Mouse (Mus musculus) small intestine, adult 2 months (tissue): ENCODE measurements around the gene Ch25h. TPM values are rescaled to one million over a fixed set of nuclear protein-coding genes. Genes with fewer than 3 reads are reported as not detected.
A peak's percentile ranks its signal among the peaks of the same experiment; 100 is the strongest.

ENCODE experiments used
- H3K27ac ChIP-seq: fragments of 200-500 bp; 2 replicates; pipeline ENCODE4 v1.5.1; 2012; ENCODE audit warnings: low read depth, low read length, control low read depth, inconsistent platforms; ENCODE audit not compliant: insufficient read depth
- H3K27me3 ChIP-seq: fragments of 200-500 bp; 2 replicates; pipeline ENCODE4 v1.6.1; 2012; ENCODE audit warnings: mild to moderate bottlenecking, moderate library complexity, low read length, inconsistent platforms; ENCODE audit not compliant: control insufficient read depth, insufficient read depth
- H3K36me3 ChIP-seq: fragments of 200-500 bp; 2 replicates; pipeline ENCODE4 v1.6.1; 2012; ENCODE audit warnings: mild to moderate bottlenecking, low read length, control low read depth, inconsistent platforms; ENCODE audit not compliant: control insufficient read depth, insufficient read depth
- H3K4me1 ChIP-seq: fragments of 200-500 bp; 2 replicates; pipeline ENCODE4 v1.6.1; 2012; ENCODE audit warnings: low read length, inconsistent platforms, mixed read lengths; ENCODE audit not compliant: control insufficient read depth, insufficient read depth, insufficient read length
- H3K4me3 ChIP-seq: fragments of 200-500 bp; 2 replicates; pipeline ENCODE4 v1.5.1; 2012; ENCODE audit warnings: low read depth, mild to moderate bottlenecking, control low read depth, inconsistent platforms, low read length, moderate library complexity
- CTCF ChIP-seq: fragments of 200-500 bp; IDR thresholded peaks from 2 replicates; pipeline ENCODE4 v1.5.1; 2012; ENCODE audit warnings: low read depth, mild to moderate bottlenecking, control low read depth, inconsistent platforms, low read length, moderate library complexity, mixed read lengths; ENCODE audit not compliant: insufficient replicate concordance, insufficient read length; ENCODE audit errors: extremely low read depth
- POLR2A ChIP-seq: fragments of 200-500 bp; IDR thresholded peaks from 2 replicates; pipeline ENCODE4 v1.6.1; 2012; ENCODE audit warnings: low read depth, mild to moderate bottlenecking, control low read depth, inconsistent platforms, low read length, moderate library complexity
- WGBS: fragments of 180-500 bp; shearing (Covaris S2); methylation state at CpG from one replicate; pipeline ENCODE4 v1.1.7; 2018; 5-methylcytosine and 5-hydroxymethylcytosine counted together
- polyA plus RNA-seq: library from polyadenylated mRNA; depleted of rRNA; stranded (reverse); fragments of >200 nt; gene quantifications from 2 replicates; pipeline ENCODE4 v1.2.3, GENCODE M21; 2012; rRNA removed

Ch25h gene
- polyA plus RNA-seq = 6.6 and 7.6 TPM in 2 replicates

DNA sequence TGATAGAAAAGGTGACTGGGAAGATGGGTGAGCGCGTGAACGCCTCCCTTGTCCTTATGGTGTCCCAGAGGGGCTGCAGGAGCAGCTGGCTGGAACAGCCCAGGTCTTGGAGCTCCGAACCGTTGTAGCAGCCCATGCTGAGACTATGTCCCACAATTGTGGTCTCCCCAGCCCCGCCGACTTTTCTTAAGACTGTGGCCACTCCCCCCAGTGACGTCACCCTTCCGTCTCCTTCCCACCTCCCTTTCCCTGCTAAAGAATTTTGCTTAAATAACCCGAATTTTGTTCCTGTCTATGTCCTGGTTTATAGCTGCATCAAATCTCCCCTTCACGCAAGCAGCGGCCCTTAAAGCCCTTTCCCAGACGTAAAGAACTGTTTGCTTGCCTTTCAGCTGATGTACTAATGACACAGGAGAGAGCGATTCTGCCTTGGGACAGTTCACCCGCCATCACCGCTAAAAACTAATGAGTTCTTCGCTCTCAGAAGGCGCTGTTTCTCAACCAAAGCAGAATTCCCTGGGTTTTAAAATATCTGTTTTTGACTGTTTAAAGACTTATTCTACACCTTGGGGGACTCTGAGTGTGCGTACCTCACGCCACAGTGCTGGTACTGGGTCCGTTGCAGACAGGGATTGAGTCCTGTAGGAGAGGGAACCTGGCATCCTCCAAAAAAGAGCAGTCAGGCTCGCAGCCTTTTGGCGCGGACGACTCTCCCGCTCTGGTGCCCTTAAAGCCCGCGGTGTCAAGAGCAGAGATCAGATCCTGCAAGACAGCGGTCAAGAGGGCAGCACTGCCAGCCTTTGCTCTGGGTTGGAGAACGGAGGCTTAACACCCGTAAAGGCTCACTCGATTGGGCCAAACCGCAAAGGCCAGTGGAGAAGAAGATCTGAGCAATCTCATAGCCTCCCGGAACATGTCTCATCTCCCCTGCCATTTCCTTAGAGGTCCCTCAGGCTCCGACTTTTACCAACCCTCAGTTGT lies at the start of gene Ch25h:
Gene Ch25h (minus strand): TSS at position 174 of the 981 bp plus-strand sequence.
- H3K4me3 ChIP-seq = peak within 1 kb of the TSS; percentile 70
- WGBS = 3% methylated on average over 35 of the region's 35 CpGs
- TF ChIP-seq POLR2A (no peak), CTCF (no peak)
- no peaks in the 10 kb centered on the region for H3K36me3 ChIP-seq
- peak within 1 kb of the TSS; percentile 35 for H3K27ac ChIP-seq
- H3K27me3 ChIP-seq = 0 out of 2 replicates have a peak, but pooled peaks cover 11% of the 10 kb centered on the region
- peaks cover 7% of the 10 kb centered on the region for H3K4me1 ChIP-seq

DNA sequence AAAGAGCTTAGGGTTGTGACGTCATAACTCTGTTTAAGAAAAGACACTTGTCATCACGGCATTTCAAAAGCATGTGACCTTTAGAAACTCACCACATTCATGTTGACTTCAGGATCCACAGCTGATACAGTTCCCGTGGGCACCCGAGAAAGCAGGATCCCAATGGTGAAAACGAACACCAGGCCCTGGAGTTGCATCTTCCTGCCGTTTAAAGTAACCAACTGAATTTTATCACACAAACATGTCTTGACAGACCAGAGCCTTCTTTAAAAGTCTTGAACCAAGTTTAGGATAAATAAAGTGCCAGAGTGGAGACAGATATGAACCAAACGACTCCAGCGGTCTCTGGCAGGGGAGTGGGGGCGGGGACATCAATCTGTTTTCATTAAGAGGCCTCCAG lies 49.7 kb upstream of the Ch25h start:
- Histone ChIP-seq H3K36me3 (peaks cover 8% of the 10 kb centered on the region), H3K27ac (no peak overlapping the region), H3K4me3 (no peak overlapping the region), H3K27me3 (no peaks in the 10 kb centered on the region), H3K4me1 (peaks cover 2% of the 10 kb centered on the region; the same call in 1 of the 2 replicates)
- WGBS = 73% methylated on average over 9 of the region's 9 CpGs
- TF ChIP-seq POLR2A (no peak), CTCF (no peak)

DNA sequence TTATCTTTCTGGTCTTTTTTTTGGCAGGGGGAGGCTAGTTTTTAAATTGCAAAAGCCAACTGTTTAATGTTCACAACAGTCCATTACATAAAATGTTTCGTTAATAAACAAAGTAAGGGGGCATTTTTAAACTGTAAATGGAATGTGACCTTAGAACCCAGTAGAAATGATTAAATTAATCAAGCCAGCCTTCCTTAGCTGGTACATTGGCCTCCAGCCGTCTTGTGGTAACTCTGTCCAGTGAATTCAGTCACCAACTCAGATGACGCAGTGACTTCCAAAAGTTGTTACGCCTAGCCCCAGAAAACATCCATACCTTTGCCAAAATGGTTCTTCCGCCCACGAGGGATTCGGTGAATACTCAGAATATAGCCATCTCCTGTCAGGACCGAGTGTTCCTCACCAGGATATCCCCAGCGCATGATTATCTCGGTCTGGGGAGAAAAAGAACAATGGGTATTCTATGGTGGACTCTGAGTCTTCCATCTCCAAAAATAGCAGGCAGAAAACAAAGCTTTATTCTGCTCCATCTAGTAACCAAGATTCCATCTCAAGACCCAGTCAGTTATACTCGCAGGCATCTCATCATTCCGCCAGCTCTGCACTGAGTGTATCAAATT lies 48.3 kb upstream of the Ch25h start:
- no peak overlapping the region for H3K27ac ChIP-seq
- peaks cover 13% of the 10 kb centered on the region; the same call in 1 of the 2 replicates for H3K4me1 ChIP-seq
- WGBS = 90% methylated on average over 12 of the region's 12 CpGs
- H3K4me3 ChIP-seq = no peak overlapping the region
- peaks cover 8% of the 10 kb centered on the region for H3K36me3 ChIP-seq
- no peaks in the 10 kb centered on the region for H3K27me3 ChIP-seq
- TF ChIP-seq POLR2A (no peak), CTCF (no peak)

DNA sequence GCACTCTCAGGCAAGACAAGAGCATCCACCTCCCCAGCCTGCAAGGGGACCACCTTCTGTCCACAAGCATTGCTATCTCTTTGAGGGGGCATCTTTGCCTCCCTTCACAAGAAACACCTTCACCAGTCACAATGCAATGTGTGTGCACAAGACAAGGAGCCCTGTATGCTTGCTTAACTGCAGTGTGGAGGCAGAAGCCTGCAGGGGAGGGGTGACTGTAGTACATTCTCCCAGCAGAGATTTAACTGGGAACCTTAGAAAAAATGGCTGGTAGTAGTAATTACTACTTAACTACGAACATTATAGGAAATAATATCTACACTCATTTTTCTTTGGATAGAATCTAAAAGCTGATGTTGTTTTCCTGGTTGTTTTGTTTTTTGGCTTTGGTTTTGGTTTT lies 47.0 kb upstream of the Ch25h start:
- no peaks in the 10 kb centered on the region for H3K27me3 ChIP-seq
- WGBS = 87% methylated on average over 1 of the region's 1 CpGs
- no peak for TF ChIP-seq POLR2A
- no peak for TF ChIP-seq CTCF
- H3K27ac ChIP-seq = no peak overlapping the region
- no peak overlapping the region for H3K4me3 ChIP-seq
- H3K36me3 ChIP-seq = peaks cover 8% of the 10 kb centered on the region
- H3K4me1 ChIP-seq = peaks cover 17% of the 10 kb centered on the region; the same call in 1 of the 2 replicates

DNA sequence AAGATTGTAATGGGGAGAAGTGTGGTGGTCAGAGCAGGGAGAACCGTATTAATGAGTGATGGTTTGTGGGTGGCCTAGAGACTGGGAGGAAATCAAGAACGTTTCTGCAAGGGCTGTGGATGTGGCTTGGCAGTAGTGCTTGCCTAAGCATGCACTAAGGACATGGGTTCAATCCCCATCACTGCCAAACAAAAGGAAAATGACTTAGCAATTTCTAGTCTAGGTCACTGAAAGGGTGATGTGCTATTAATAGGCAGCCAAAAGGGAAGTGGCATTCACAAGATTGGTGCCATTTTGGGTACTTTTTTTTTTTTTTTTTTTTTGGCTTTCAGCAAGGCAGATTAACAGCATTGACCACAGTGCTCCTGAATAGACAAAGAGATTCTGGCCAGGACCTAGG lies 46.4 kb upstream of the Ch25h start:
- 65% methylated on average over 2 of the region's 2 CpGs for WGBS
- peak overlapping the region; percentile 39; the same call in 1 of the 2 replicates for H3K27ac ChIP-seq
- H3K27me3 ChIP-seq = no peaks in the 10 kb centered on the region
- peaks cover 8% of the 10 kb centered on the region for H3K36me3 ChIP-seq
- no peak overlapping the region for H3K4me3 ChIP-seq
- TF ChIP-seq CTCF (no peak), POLR2A (no peak)
- H3K4me1 ChIP-seq = peaks cover 22% of the 10 kb centered on the region; the same call in 1 of the 2 replicates

DNA sequence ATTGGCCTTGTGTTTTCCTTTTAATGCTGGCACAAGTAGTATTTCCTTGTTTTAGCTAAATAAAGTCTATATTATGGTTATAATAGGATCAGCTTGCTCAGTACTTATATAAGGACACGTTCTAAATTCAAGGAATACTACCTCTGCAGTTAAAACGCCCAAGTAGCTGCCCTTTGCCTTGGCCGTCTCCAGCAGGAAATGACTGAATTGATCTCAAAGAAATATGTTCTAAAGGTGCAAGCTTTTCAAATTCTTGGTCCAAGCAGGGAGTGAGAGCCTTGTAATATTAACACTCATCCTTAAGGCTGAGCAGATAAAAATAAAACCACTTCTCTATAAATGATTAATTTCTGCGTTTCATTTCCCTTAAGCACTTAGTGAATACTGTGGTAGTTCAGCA lies 45.1 kb upstream of the Ch25h start:
- Histone ChIP-seq H3K4me1 (peaks cover 25% of the 10 kb centered on the region; the same call in 1 of the 2 replicates), H3K36me3 (peaks cover 8% of the 10 kb centered on the region), H3K27me3 (no peaks in the 10 kb centered on the region), H3K4me3 (no peak overlapping the region), H3K27ac (peak overlapping the region; percentile 53; the same call in 1 of the 2 replicates)
- WGBS = 41% methylated on average over 4 of the region's 4 CpGs
- TF ChIP-seq POLR2A (no peak), CTCF (no peak)

DNA sequence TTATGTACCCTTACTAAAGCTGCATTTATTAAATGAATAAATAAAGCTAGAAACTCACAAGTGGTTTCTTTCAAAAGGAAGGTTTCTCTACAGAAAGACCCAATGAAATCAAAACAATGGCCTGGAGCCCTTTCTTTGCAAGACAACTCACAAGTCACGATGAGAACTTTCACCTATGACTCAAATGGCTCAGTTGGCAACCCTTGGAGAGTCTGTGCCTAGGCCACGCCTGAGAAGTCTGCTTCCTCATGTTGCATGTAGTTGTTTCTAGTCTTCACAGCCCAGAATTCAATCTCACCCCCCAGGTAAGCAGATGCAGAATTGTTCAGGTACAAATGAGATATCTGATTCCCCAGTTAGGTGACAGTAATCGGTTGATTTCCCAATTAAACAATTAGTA lies 44.7 kb upstream of the Ch25h start:
- TF ChIP-seq POLR2A = no peak
- TF ChIP-seq CTCF = no peak
- WGBS = 35% methylated on average over 3 of the region's 3 CpGs
- Histone ChIP-seq H3K27ac (peak overlapping the region; percentile 53; the same call in 1 of the 2 replicates), H3K27me3 (no peaks in the 10 kb centered on the region), H3K4me3 (no peak overlapping the region), H3K36me3 (peaks cover 8% of the 10 kb centered on the region), H3K4me1 (peaks cover 25% of the 10 kb centered on the region; the same call in 1 of the 2 replicates)
